Mouse (Mus musculus): Measurements from ENCODE around the gene Ppp2r5b.

Gene Ppp2r5b

DNA sequence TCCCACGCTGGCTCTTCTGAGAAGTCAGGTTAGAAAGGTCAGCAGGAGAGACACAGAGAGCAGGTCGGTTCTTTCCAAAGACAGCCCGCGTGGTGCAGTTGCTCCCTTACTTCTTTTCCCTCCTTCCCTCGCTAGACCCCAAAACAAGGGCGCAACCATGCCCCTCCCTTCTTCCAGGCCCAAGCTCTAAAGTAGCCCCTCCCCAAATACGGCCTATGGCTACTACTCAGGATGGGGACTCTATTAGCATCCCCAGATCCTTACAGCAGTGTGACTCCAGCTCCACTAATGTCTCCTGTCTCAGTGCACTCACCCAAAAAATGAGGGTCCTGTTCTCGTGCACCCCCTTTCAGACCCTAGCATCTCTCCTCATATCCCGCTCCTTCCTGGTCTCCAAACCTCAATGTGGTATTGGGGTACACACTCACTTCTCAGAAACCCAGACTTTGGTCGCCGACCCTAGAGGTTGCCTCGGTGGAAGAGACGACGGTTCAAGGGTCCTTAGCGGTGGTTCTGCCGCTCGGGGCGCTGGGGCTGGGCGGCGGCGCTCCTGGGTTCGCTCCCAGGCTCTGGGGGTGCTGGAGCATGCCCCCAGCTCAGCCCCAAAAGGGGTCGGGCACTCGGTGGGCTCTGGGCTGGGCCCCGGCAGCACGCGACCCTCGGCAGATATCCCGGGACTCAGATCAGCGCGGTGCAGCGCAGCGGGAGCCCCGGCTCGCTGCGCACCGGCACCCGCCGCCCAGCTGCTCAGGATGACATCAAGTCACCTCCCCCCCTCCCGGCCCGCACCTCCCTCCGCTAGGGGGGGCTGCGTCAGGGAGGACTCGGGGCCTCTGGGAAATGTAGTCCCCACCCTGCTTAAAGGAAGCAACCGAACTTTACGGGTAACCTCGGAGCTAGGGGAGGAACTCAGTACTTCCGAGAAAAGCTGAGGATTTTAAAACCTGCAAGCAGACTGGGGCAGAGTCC lies at the start of gene Ppp2r5b:
TSS of gene Ppp2r5b (minus strand) at position 789 of the 969 bp plus-strand sequence.
- DNase-seq, result peak; percentile 94

DNA sequence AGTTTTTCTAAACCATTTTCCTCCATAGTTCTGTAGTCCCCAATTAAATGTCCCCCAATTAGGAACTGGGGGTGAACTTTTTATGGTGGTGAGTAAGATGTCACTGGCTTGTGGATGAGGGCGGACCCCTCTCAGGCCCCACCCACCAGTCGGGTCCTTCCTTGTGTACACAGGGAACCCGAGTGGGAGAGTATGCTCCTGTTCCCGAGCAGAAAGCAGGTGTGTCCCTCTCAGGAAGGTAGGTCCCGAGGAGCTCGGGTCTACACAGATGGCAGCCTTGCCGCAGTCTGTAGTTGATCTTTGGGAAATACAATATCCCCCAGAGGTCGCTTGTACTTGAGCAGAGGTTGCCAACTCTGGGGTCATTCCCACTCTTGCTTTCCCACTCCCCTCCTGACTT lies 49.6 kb upstream of the Ppp2r5b start:
- no peak for DNase-seq

DNA sequence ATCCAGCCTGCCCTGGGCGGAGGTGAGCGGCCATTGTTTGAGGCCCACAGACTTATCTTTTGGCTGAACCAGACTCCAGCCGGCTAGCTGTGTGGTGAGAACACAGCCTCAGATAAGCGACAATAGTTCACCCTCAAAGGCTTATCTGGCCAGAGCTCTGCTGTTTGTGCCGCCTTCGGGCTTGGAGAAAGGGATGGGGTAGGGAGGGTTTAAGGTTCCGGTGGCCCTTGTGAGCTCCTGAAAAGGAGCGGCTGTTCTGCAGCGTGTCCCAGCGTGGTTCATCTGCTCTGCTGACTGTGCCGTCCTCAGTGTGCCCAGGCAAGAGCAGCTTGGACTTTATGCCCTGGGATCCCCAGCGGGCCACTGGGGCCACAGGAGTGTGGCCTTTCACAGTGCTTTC lies 48.8 kb upstream of the Ppp2r5b start:
- DNase-seq, result no peak

DNA sequence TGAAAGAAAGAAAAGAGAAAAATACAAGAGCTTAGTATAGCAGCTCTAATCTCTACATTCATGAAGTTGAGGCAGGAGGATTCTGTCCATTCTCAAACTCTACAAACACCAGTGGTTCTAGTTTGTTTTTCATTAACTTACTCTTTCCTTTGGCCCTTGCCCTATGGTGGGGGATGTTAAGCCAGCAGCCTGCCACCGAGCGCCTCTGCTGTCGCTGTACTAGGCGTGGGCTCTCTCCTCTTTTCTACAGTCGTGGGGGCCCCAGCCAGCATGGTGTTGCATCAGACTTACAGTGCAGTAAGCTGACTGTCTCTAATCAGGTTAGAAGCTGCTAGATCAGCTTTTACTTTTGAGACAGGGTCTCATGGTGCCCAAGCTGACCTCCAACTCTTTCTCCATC lies 47.3 kb upstream of the Ppp2r5b start:
- DNase-seq, result no peak

DNA sequence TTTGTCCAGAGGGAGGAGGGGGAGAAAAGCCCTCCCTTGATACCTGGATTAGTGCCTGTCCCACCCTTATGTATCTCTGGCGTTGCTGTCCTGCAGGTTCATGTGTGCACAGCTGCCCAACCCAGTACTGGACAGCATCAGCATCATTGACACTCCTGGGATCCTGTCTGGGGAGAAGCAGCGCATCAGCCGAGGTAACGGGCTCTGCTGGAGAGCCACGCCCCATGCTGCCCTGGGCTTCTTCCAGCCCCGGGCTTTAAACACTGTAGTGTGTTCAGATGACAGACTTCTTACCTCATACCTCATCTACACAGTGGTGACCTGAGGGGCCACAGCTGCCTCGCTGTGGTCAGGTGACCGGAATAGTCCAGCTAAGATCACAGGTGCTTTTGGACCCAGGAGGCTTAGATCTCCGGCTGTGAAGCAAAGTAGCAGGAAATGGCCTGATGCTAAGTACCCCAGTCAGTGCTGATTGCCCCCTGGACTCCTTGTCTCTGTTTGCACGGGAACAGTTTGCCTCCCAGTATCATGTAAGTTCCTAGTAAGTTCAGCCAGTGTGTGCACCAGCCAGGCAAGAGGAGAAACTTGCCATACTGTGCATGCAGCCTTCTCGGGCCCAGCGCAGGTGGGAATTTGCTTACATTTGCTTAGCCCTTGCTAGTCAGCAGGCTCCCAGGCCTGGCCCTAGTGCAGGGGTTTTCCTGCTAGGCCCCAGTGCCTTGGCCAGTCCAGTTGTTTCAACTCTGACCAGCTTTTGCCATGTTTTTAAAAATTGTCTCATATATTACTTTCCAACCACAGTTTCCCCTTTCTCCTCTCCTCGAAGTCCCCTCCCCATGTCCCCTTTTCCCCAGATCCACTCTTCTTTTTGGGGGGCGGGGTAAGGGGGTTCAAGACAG lies 45.7 kb upstream of the Ppp2r5b start:
- no peak for DNase-seq

DNA sequence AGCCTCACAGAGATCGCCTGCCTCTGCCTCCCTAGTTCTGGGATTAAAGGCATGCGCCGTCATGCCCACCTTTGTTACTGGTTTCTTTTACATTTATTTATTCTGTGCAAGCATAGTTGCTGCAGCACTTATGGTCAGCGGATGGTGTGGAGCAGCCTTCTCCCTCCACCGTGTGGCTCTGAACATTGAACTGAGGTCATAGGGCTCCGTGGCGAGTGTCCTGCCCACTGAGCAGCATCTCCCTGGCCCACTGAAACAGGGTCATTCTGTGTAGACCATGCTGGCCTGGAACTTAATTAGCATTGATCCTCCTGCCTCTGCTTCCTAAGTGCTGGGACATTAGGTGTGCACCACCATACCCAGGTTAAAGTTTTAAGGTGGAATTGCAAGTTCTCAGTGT lies 44.9 kb upstream of the Ppp2r5b start:
- no peak for DNase-seq

DNA sequence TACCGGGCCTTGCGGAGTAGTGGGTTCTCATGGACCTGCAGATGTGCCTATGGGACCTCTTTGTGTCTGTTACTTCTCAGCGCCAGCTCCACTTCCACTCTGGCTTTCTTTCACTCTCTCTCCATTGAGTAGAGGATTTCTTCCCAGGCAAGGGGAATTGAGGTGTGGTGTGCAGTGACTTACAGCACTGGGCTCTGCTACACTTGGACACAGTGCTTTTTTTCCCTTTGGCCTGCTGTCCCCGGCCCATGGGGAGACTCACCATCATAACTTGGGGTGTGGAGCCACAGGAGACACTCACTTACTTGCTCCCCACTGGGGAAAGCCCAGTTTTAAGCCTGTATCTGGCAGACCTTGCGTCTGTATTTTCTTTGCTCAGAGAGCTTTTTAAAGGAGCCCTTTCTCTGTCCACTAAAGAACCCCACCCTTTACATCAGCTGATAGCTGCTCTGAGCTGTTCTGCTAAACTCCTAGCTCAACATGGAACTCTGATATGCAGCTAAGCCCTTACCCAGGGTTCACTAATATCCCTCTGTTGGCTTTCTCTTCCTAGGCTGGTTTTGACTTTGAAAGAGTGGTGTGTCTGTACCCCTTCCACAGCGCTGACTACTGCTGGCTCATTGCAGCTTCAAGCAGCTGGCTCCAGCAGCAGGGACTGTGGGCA lies 43.9 kb upstream of the Ppp2r5b start:
- no peak for DNase-seq

DNA sequence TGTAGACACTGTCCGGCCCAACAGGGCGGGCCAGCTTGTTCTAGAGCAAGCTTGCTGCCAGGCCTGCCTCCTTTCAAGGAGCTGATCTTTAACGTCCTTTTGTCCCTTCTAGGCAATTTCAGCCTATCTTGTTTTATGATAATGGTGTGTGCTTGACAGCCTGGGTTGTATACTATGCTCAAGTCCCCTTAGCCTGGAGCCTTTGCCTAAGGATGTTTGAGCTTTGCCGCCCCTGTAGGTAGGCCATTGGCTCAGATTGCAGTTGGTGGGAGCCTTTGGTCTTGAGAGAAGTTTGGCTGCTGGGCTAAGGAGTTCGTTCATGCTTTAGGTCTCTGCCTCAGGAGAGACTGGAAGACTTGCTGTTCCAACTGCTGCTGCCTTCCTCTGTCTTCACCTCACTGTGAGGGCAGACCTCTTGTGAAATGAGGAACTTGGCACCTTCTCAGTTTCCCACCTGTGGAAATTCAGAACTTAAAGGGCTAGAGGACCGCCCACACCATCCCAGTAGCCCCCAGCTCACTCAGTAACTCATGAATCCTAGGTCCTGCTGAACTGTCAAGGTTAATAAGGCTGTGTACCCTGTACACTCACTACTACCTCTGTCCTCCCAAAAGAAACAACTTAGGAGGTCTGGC lies 42.9 kb upstream of the Ppp2r5b start:
- no peak for DNase-seq

DNA sequence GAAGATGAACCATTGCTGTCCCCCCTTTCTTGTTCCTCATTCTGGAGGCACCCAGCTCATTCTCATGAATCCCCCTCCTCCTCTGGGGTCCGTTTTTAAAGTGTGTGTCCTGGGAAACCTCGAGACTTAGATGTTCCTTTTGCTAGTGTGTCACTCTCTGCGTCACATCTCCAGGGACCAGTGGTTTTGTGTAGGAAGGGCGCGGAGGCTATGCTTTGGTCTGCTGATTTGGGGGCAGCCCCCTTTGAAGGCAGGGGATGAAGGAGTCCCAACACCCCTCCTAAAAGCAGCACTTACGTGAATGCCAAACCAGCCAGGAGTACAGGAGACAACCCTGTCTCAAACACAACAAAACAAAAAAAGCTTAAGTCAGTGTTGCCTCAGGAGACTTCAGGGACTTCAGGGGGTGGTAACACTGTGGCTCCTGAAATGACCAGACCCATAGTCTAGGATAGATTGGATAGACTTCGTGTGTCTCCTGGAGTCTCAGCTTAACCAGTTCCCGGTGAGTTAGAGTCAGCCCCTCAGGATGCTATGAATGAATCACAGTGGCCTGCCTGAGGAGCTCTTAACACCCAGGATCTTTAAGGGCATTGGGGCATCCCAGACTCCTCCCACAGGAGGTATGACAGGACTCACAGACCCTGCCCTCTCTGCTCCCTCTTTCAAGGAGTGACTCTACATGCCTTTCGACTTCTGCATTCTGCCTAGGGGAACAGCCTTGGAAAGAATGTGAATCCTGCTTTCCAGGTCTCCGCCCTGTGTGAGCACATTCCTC lies 42.2 kb upstream of the Ppp2r5b start:
- no peak for DNase-seq

DNA sequence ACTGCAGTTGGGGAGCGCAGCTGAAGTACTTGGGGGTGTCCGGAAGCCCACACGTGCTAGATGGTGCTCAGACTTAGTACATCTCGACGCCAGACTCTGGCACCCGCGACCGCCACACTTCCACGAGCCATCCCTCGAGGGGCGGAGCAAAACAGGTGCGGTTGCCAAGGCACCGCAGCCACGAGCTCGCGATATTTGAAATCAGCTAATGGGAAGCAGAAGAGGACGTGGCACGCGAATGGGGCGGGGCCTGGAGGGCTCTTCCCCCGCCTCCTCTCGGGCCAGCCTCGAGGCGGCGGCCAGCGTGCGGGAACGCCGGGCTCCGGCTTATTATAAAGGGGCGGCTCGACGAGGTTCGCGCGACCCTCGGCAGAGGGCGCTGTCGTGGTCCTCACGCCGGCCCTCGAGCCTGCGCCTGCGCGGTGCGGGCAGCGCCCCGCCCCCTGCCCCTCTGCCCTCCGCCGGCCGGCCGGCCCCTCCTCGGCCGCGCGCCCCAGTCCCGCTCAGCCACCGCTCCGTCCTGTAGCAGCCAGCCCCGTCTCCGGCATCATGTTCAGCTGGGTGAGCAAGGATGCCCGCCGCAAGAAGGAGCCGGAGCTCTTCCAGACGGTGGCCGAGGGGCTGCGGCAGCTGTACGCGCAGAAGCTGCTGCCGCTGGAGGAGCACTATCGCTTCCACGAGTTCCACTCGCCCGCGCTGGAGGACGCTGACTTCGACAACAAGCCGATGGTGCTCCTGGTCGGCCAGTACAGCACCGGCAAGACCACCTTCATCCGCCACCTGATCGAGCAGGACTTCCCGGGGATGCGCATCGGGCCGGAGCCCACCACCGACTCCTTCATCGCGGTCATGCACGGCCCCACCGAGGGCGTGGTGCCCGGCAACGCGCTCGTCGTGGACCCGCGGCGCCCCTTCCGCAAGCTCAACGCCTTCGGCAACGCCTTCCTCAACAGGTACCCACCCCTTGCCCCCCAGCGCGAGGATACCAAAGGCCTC lies 41.1 kb upstream of the Ppp2r5b start, which contains the start of gene Ehd1:
TSS of gene Ehd1 (plus strand) at position 300 of the 996 bp plus-strand sequence.
- peak; percentile 98 for DNase-seq

DNA sequence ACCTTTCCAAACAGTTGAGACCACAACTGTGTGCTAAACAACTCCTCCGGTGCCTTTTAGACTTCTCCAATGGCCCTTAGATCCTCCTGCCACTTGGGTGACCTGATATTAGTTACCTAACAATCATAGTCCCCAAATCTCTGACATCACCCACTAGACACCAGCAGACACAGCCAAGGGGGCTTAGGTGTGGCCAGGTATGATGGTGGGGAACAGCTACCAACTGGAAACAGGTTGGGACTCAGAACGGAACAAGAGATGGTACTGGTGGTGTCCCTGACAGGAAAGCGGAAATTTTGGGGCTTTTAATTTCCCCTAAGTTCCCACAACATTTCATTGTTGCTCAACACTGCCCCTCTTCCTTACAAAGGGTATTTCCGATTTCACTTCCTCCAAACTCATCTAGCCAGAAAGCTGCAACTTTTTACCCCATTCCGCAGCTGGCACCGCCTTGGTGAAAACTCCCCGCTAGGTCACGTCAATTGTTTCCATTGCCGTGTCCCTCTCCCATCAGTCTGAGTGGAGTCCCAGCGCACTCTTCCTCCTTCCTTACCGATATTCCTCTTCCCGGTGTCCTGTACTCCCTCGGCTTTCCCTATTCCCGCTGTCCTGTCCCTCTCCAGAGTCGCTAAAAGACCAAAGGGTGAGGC lies 40.2 kb upstream of the Ppp2r5b start:
- DNase-seq, result no peak

DNA sequence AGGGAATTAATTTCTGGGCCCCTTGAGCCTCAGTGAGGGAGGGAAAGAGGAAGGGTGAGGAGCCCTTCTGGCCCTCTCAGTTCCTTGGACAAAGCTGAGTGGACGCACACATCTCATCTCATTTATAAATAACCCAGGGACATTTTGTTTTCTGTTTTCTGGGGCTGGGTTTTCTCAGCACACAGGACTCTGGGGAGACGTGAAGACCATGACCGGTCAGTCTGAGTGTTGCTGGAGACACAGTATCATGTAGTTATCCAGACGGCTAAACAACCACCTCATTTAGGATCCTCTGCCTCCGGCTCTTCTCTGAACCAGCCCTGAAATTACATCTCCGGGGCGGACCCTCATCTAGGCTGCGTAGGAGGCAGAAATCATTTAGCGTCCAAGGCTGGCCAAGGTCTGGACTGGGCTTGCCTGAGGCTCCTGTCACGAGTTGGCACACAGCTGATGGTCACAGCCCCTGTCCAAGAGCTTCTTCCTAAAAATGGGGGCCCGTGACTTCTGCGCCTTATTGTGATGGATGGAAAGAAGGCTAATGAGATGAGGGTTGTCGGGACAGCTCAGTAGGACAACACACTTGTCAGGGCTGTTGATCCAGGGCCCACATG lies 38.4 kb upstream of the Ppp2r5b start:
- DNase-seq, result no peak

DNA sequence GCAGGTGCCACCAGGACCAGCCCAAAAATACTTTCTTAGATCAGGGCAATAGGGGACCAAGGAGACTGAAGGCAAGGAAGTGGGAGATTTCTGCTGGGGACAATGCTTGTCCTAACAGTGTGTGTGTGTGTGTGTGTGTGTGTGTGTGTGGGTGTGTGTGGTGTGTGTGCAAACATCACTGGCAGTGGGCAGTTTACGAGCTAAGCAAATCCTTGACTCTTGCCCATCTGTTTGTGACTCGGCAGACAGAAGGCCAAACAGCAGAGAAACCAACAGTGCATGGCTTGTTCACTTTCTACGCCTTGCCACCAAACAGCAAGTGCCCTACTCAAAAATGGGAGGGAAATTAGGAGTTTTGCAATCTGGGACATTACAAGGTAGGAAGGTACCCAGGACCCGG lies 37.9 kb upstream of the Ppp2r5b start:
- DNase-seq, result no peak

DNA sequence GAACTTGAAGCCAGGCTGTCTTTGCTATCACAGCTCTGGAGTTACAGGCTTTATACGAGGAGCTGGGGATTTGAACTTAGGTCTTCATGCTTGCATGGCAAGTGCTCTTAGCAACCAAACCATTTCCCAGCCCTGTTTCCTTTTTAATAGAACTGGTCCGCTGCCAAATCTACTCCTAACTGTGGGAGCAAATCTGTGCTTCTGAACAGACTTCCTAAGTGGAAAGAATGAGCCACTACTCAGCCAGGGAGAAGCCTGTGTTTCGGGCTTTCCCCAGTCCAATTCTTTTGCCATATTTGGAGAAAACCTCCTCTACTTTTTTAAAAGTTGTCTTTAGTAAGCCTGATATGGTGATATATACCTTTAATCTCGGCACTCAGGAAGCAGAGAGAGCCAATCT lies 37.1 kb upstream of the Ppp2r5b start:
- no peak for DNase-seq

DNA sequence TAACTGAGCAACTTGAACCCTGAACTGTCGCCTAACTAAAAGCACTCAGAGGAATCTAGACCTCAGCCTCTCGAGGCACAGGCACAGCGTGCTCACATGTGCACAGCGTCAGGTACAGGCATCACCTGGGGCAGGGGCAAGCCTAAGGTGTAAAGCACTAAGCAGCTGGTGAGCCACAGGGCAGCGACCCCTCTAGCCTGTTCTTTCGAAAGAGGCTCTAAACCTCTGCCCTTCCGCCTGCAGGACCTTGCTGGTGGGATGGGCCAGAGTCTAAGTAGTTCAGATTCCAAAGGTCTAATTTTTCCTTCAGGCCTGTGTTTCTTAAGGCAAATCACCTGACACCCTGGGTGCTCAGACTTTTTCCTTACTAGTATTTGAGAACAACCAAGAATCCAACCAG lies 36.4 kb upstream of the Ppp2r5b start:
- DNase-seq, result no peak

DNA sequence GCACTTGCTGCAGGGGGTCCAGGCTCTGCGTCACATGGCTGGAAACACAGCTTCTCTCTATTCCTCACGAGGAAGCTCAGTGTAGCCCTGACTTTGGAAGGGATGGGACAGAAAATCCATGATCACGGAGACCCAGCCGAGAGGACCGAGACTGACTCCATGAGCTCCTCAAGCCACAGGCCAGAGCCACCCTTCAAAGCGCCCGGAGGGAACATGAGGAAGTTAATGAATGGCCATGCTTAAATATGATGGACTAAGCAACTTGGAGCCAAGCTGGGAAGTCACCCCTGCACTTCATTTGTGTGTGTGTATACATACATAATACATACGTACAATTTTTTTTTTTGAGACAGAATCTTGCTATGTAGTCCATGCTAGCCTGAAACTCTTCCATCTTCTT lies 35.5 kb upstream of the Ppp2r5b start:
- DNase-seq, result no peak

DNA sequence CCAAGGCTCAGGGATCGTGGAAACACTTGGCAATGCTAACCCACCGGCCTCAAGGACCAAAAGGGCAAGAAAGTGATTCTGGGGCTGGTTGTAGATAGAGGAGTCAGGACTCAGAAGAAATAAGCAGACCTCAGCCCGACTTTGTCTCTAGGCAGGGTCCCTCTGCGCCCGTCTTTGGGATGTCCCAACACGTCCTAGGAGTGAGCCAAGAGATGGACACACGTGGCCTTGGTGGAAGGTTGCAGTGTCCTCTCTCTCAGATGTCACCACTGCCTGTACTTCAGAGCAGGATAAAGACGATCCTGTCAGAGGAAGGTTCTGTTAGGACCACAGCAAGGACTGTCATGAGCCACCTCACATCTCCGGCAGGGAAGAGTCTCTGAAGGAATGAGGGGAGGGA lies 35.0 kb upstream of the Ppp2r5b start:
- no peak for DNase-seq

DNA sequence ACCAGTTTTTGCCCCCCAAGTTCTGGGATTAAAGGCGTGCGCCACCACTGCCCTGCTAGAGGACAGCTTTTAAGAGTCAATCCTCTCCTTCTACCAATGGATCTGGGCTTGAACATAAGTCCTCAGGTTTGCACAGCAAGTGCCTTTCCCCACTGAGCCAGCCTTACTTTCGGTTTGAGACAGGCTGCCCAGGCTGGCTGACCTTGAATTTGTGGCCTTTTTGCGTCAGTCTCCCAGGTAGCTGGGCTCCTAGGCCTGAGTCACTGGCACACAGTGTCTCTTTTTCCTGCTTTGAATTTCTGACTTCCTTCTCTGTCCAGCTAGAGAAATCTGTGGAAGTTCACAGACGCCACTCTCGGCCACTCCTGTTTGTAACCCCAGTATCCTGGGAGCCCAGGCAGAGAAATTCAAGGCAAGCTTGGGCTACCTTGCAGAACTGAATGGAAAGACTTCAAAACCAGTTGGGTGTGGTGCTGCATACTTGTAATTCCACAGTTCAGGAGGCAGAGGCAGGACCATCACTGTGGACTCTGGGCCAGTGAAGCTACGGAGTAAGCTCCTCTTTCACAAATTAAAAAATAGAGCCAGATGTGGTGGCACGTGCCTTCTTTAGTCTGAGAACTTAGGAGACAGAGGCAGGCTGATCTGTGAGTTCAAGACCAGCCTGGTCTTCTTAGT lies 34.3 kb upstream of the Ppp2r5b start:
- DNase-seq, result no peak

DNA sequence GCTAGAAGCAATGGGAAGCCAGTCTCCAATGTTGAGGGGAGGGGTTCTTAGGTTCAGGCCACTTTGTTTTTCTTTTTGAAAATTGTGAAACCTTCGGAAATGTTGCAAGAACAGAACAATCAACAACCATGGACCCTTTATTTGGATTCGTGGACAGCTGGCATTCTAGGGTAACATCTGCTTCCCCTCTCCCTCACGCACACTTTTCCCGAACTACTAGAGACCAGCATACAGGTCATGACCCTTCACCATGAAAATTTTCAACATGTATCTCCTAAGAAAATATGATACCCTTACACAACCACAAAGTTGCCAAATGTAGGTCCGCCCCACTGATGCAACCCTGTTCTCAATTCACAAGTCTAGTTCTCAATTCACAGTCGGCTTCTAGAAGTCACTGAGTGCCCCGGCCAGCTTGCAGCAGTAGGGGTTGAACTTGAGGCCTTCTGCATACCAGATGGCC lies 33.0 kb upstream of the Ppp2r5b start:
- DNase-seq, result no peak

Data from cerebellum, adult 11 months (tissue).